Mouse (Mus musculus): Measurements from ENCODE around the gene Slc17a8.
A peak's percentile ranks its signal among the peaks of the same experiment; 100 is the strongest.
"Not testable (repeated sequence)": the region's sequence is repeated elsewhere in the genome, so short reads cannot be mapped to it uniquely, and the experiment has no call there.

The Slc17a8 gene

GRCm38 (mm10) chr10:89592797-89593196, 28.3 kb downstream of the Slc17a8 start:
- DNase-seq (ENCODE audit: low spot score in 2 of 2), result no peak

- no peak for DNase-seq (ENCODE audit: low spot score in 2 of 2)
Measured at GRCm38 (mm10) chr10:89589877-89590276, 31.2 kb downstream of the Slc17a8 start.

DNA sequence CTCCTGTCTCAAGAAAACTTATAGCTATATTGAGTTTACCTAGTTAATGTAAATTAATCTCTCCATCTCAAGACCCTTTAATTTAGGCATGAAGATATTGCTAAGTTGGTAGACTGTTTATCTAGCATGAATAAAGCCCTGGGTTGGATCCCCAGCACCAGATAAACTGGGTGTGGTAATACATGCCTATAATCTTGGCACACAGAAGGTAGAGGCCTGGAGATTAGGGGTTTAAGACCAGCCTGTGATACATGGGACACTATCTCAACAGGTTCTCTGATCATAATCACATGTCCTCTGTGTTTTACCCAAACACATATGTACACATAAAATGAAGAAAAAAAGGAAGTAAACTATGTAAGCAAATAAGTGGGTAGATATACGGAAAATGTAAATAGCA, 32.3 kb downstream of the Slc17a8 start:
- no peak for DNase-seq (ENCODE audit: low spot score in 2 of 2)

DNA sequence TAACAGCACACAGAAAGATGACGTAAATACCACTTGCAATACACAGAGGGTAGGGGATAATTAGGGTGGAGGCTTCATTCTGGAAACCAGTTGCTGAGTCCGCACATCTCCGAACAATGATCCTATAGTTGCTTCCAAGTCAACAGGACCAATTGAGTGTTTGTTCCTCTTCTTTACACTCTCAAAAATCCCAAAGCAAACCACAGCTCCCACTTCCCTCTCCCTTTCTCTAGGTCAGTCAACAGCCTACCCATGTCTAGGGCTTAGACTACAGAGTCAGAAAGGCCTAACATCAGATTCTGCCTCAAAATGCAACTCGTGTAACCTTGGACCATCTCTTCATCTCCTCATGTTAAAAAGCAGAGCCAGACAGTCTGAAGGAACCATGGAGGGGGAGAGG, 36.3 kb downstream of the Slc17a8 start:
- no peak for DNase-seq (ENCODE audit: low spot score in 2 of 2)

DNA sequence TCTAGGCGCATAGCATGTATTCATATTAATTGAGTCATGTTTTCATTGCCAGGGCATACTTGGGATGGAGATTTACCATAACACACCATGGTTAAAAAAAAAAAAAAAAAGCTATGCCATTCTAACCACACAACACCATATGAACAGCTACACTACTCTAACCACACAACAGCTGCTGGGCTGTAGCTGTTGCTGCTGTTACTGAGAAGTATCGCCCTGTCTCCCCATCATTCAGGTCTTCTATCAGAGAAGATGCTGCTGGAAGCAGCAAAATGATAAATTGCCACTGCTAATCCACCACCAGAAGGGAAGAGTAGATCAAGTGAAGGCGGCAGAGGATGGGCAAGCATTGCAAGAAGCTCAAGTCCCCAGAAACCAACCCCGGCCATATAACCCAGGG, 42.3 kb downstream of the Slc17a8 start:
- DNase-seq (ENCODE audit: low spot score in 2 of 2), result peak; percentile 30 to 37

GRCm38 (mm10) chr10:89577666-89578065, 43.4 kb downstream of the Slc17a8 start:
- no peak for DNase-seq (ENCODE audit: low spot score in 2 of 2)

DNA sequence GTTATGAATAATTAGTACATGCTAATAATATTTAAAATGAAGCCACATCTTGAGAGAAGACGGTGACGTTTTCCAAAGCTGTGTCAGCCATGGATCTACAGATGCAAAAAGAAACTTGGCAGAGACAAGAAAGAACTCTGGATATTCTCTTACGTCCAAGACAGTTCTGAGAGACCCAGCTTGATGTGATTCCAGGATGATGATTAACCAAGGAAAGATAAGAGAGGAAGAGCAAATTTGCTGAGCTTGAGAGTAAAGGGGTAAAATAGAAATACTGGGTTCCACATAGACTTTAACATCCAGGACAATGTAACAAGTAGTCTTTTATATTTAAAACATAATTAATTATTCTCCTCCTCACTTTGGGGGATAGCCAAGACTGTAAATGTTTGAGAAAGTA, 47.6 kb downstream of the Slc17a8 start:
- no peak for DNase-seq (ENCODE audit: low spot score in 2 of 2)

DNA sequence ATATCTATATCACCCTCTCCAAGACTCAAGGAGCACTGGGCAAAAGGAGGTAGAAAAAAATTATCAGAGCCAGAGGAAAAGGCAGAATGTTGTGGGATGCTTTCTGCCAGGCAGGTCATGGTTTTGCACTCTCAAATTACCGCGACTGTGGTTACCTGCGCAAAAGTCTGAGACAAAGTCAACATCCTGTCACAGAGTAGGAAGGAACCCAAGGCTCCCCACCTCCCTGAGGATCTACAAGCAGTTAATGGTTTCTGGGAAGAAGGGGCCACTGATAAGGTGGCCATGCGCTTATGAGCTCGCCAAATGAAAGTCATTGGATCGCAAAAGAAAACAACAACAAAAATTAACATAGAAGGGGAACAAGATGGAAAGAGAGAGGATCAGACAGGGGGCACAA, 48.1 kb downstream of the Slc17a8 start:
- peak in 1 of 2 experiments; percentile 17 for DNase-seq (ENCODE audit: low spot score in 2 of 2)

- DNase-seq (ENCODE audit: low spot score in 2 of 2), result no peak
Measured at GRCm38 (mm10) chr10:89567391-89567790, 53.7 kb downstream of the Slc17a8 start.

DNA sequence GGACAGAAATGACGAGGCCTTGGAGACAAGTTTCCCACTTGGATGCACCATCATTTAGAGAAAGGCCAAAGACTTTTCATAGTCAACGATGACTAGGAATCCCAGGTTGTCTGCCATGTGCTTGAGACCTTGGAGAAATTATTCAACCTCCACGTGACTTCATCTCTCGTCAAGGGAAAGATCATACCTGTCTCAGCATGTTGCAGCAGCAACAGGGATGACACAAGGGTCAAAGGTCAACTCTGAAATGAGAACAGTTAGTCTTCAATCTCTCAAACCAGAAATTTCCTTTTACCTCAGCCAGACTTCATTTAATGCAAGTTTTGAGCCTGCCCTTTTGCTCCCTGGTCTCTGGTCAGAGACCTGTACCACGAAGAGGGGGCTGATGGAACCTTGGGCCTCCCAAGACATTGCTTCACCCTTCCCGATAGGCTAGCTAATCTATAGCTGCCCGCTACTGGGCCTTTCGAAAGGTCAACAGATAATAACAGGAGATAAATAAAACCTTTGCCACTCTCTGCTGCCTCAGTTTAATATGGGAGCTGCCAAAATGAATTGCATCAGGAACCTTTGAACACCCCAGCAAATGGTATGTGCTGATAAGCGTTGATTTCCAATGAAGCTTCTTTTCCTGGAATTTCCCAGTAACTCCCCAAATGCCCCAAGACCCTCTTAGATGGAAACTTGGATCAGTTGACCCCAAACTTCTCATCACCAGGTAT, 55.6 kb downstream of the Slc17a8 start:
- no peak for DNase-seq (ENCODE audit: low spot score in 2 of 2)

GRCm38 (mm10) chr10:89562113-89562512, 58.9 kb downstream of the Slc17a8 start:
- DNase-seq (ENCODE audit: low spot score in 2 of 2), result no peak

GRCm38 (mm10) chr10:89559351-89559750, 61.7 kb downstream of the Slc17a8 start:
- no peak for DNase-seq (ENCODE audit: low spot score in 2 of 2)

GRCm38 (mm10) chr10:89554885-89555284, 66.2 kb downstream of the Slc17a8 start:
- not testable (repeated sequence) for DNase-seq (ENCODE audit: low spot score in 2 of 2)

GRCm38 (mm10) chr10:89553855-89554254, 67.2 kb downstream of the Slc17a8 start:
- not testable (repeated sequence) for DNase-seq (ENCODE audit: low spot score in 2 of 2)

- DNase-seq (ENCODE audit: low spot score in 2 of 2), result no peak
Measured at GRCm38 (mm10) chr10:89553015-89553414, 68.0 kb downstream of the Slc17a8 start.

- DNase-seq (ENCODE audit: low spot score in 2 of 2), result no peak
Measured at GRCm38 (mm10) chr10:89551657-89552056, 69.4 kb downstream of the Slc17a8 start.

DNA sequence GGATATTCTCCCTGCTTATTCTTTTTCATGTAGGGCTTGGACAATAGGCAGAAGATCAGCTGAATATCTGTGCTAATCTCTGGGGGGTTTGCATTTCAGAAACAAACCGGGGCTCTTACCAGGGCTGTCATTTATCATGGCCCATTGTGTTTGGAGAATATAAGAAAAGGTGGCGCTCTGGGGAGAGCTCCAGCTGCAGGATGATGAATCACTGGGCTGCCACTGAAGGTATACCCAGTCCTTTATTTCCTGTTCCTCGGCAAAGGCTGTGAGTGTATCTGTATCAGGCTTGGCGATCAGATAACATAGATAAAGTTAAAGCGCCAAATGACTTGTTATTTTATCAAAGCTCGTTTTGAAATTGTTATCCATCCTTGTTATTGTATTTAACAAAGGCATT, 73.0 kb downstream of the Slc17a8 start:
- DNase-seq (ENCODE audit: low spot score in 2 of 2), result no peak

- no peak for DNase-seq (ENCODE audit: low spot score in 2 of 2)
Measured at GRCm38 (mm10) chr10:89546989-89547388, 74.1 kb downstream of the Slc17a8 start.

DNA sequence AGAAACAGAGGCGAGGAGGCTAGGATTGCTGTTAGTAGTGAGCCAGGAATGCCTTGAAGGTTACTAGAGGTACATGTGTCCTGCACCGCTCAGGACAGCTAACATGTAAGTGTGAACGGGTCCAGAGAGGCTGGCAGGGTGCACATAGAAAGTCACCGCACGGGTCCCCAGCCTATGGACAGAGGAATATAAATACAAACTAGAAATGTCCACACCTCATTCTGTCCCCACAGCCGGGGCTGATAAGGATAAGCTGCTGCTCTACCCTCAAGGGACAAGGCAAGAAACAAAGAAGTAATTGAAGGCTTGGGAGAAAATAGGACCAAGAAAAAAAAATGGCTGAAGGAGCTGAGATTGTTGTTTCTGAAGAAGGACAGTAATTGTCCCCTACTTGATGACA, 77.2 kb downstream of the Slc17a8 start:
- no peak for DNase-seq (ENCODE audit: low spot score in 2 of 2)

DNA sequence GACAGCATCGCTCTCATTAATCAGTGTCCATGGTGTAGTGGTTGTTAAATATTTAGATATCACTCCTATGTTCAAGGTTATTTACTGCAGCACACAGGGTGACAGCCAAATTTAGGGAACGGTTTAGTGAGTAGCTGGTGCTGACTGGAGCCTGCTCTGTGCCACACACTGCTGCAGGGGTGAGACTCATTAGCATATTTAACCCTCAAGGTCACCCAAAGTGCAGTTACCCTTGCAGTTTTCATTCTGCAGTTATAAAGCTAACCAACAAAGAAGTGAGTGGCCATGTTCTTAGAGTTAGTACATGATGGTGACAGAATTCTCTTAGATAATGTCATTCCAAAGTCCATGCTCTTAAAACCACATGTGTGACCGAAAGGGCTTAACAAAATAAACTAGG, 78.7 kb downstream of the Slc17a8 start:
- no peak for DNase-seq (ENCODE audit: low spot score in 2 of 2)

GRCm38 (mm10) chr10:89532929-89533727, 87.9 kb downstream of the Slc17a8 start, which contains the start of gene Nr1h4:
TSS of gene Nr1h4 (minus strand) at chr10:89533585.
- DNase-seq (ENCODE audit: low spot score in 2 of 2), result no peak

GRCm38 (mm10) chr10:89532451-89532850, 88.6 kb downstream of the Slc17a8 start:
- no peak for DNase-seq (ENCODE audit: low spot score in 2 of 2)

DNA sequence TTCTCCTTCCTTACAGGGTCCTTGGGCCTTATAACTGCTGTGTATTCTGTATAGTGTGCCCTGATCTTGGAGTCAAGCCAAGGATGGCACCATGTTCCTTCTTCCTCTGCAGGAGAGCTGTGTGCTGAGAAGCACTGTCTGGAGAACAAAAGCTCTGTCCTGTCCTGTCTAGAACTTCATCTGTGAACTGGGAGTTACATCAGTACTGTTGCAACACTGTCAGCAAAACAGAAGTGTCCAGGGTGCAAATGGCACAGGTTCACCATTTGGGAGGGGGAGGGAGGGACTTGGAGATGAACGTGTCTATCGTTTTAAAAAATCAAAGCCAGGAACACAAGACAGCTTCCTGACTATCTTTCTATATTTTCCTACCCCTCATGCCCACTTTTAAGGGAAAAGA, 89.1 kb downstream of the Slc17a8 start:
- DNase-seq (ENCODE audit: low spot score in 2 of 2), result no peak
